Mouse (Mus musculus): Measurements from ENCODE around the gene Cntd1. TPM values are rescaled to one million over a fixed set of nuclear protein-coding genes. Genes with fewer than 3 reads are reported as not detected.

Gene Cntd1
- polyA plus RNA-seq, 1 experiment from 2014 or later = 1.3 TPM

DNA sequence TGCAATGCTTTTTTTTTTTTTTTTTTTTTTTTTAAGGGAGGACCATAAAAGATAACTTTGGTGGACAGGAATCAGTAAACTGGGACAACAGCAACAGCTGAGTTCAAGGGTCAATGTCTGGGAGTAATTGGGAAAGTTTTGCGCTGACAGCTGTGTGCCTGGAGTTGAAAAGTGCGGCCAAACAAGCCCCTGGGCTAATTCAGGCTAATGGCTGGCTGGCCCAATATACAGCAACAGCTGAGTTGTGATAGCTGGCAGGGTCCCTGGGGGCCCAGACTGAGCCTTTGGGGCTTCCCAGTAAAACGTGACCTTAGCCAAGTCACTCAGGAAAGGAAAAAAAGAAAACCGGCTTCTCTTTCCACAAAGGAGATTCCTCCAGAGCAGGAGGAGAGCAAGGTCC is 33.7 kb upstream of the Cntd1 start:
- Histone ChIP-seq H3K27me3 (replicated peaks; ENCODE audit: low read depth, poor library complexity, severe bottlenecking) (peaks cover 46% of the 10 kb centered on the region), H3K27ac (replicated peaks) (peak overlapping the region; percentile 88), H3K4me1 (peaks cover 50% of the 10 kb centered on the region), H3K4me3 (peak overlapping the region; percentile 82), H3K36me3 (replicated peaks) (no peaks in the 10 kb centered on the region), H3K9me3 (no peaks in the 10 kb centered on the region)
- 18% methylated on average over 4 of the region's 4 CpGs for WGBS
- DNase-seq (ENCODE audit: low spot score) = peak; percentile 83

DNA sequence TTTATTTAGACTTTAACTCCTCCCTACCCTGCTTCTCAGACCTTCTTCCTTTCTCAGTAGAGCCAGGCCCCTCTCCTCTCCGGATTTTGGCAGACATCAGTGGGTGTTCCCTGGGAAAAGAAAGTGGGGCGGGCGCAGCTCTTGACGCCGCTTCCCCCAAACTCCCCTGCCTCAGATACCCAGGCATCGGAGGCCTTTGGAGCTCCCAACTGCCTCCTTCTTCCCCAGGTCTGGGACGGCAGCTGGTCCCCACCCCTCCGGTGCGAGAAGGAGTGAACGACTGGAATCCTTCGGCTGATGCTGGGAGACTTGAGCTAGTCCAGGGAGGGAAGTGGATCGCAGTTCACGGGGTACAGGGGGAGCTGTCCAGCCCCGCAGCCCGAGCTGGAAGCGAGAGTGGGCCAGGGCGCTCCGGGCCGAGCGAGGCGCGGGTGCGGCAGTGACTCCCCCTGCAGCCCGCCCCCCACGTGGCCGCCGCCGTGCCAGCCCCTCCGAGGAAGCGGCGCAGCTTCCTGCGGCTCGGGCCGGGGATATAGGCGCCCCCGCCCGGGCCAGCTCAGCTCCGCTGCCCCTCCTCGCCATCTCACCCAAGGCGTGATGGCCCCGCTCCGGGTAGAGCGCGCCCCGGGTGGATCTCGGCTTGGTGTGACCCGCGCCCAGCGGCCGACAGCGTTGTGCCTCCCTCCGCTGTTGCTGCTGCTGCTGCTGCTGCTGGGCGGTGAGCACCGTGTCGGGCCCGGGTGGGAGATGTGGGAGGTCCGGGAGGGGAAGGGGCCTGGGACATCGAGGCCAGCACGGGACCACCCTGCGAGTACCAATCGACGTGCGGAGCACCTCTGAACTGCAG is 32.7 kb upstream of the Cntd1 start, which contains the start of gene Ramp2:
TSS of gene Ramp2 (plus strand) at position 174 of the 847 bp plus-strand sequence.
- peak; percentile 75 for DNase-seq (ENCODE audit: low spot score)
- no peaks in the 10 kb centered on the region for H3K36me3 ChIP-seq (replicated peaks)
- WGBS = under 1% methylated on average over 63 of the region's 63 CpGs
- H3K27ac ChIP-seq (replicated peaks) = peak within 1 kb of the TSS; percentile 88
- peaks cover 46% of the 10 kb centered on the region for H3K27me3 ChIP-seq (replicated peaks; ENCODE audit: low read depth, poor library complexity, severe bottlenecking)
- H3K4me3 ChIP-seq = peak within 1 kb of the TSS; percentile 82
- H3K9me3 ChIP-seq = no peaks in the 10 kb centered on the region
- H3K4me1 ChIP-seq = peaks cover 50% of the 10 kb centered on the region

DNA sequence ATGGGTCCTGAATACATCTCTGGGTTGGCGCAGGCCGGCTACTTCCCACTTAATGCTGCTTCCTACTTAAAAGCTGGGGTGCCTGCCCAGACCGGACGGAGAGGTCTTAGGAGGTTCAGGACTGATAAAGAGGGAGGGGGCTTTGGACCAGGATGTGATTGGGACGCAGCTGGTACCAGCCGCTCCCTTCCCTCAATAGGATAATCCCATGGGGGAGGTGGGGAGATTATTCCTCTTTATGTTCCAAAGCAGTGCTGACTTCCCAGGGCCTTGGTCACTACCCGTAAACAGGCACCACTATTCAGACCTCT is 32.2 kb upstream of the Cntd1 start:
- Histone ChIP-seq H3K9me3 (no peaks in the 10 kb centered on the region), H3K36me3 (replicated peaks) (no peaks in the 10 kb centered on the region), H3K27me3 (replicated peaks; ENCODE audit: low read depth, poor library complexity, severe bottlenecking) (peaks cover 46% of the 10 kb centered on the region), H3K27ac (replicated peaks) (peak overlapping the region; percentile 88), H3K4me1 (peaks cover 50% of the 10 kb centered on the region), H3K4me3 (peak overlapping the region; percentile 82)
- no peak for DNase-seq (ENCODE audit: low spot score)
- WGBS = 5% methylated on average over 7 of the region's 7 CpGs

DNA sequence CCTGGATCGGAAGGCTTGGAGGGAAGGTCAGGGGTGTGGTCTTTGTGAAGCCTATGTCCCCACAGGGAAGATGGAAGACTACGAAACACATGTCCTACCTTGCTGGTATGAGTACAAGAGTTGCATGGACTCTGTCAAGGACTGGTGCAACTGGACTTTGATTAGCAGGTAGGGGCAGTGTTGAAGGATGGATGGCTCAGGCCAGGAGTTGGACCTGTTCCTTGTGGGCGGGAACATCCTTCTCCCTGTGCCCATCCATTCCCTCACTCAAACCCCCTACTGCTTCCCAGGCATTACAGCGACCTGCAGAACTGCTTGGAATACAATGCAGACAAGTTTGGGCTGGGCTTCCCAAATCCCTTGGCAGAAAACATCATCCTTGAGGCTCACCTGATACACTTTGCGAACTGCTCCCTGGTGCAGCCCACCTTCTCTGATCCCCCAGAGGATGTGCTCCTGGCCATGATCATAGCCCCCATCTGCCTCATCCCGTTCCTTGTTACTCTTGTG is 31.2 kb upstream of the Cntd1 start:
- WGBS = 80% methylated on average over 6 of the region's 6 CpGs
- no peak for DNase-seq (ENCODE audit: low spot score)
- Histone ChIP-seq H3K9me3 (no peaks in the 10 kb centered on the region), H3K27ac (replicated peaks) (peak overlapping the region; percentile 20; the same call in 1 of the 2 replicates), H3K27me3 (replicated peaks; ENCODE audit: low read depth, poor library complexity, severe bottlenecking) (peaks cover 46% of the 10 kb centered on the region), H3K4me1 (peaks cover 48% of the 10 kb centered on the region), H3K36me3 (replicated peaks) (no peaks in the 10 kb centered on the region), H3K4me3 (peak overlapping the region; percentile 82)

DNA sequence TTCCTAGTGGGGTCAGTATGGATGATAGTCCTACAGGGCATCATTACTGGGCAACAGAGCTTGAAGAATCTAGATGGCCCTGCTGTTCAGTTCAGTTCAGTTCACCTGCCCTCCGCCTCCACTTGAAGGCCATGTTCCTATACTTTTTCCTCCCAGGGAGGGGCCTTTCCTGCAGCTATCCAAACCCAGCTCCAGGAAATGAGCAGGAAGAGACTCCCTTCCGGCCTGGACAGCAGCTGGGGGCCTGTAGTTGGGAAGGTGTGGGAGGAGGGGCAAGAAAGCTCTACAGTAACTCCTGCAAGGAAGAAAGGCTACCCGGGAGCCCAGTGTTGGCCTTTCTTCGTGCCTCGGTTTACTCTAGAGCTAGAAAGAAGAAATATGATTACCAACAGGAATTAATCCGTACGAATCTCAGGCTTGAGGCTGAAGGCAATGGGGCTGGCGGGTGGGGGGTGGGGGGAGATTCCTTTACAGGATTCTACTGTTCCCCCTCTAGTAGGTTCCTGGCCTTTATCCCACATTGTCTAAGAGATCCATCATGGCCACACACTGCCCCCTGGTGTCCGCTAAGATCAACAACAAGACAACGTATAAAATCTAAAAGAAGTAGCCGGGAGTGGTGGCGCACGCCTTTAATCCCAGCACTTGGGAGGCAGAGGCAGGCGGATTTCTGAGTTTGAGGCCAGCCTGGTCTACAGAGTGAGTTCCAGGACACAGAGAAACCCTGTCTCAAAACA is 30.4 kb upstream of the Cntd1 start:
- WGBS = 34% methylated on average over 14 of the region's 14 CpGs
- DNase-seq (ENCODE audit: low spot score) = peak; percentile 70

GRCm38 (mm10) chr11:101251031-101251430 is 27.8 kb upstream of the Cntd1 start:
- Histone ChIP-seq H3K9me3 (no peaks in the 10 kb centered on the region), H3K27me3 (replicated peaks; ENCODE audit: low read depth, poor library complexity, severe bottlenecking) (peaks cover 24% of the 10 kb centered on the region), H3K4me1 (peaks cover 43% of the 10 kb centered on the region), H3K4me3 (no peak overlapping the region), H3K36me3 (replicated peaks) (peaks cover 4% of the 10 kb centered on the region), H3K27ac (replicated peaks) (no peak overlapping the region)
- no peak for DNase-seq (ENCODE audit: low spot score)
- WGBS = 79% methylated on average over 2 of the region's 2 CpGs

More for the DNA sequence above, 30.4 kb upstream of the Cntd1 start:
- H3K9me3 ChIP-seq = no peaks in the 10 kb centered on the region
- H3K27me3 ChIP-seq (replicated peaks; ENCODE audit: low read depth, poor library complexity, severe bottlenecking) = peaks cover 46% of the 10 kb centered on the region
- H3K36me3 ChIP-seq (replicated peaks) = no peaks in the 10 kb centered on the region
- H3K4me3 ChIP-seq = peak overlapping the region; percentile 9; the same call in 1 of the 2 replicates
- no peak overlapping the region; the same call in 1 of the 2 replicates for H3K27ac ChIP-seq (replicated peaks)
- H3K4me1 ChIP-seq = peaks cover 54% of the 10 kb centered on the region

- peaks cover 25% of the 10 kb centered on the region for H3K4me1 ChIP-seq
- H3K4me3 ChIP-seq = peak overlapping the region; percentile 95
- 16% methylated on average over 7 of the region's 7 CpGs for WGBS
- no peak for DNase-seq (ENCODE audit: low spot score)
- H3K9me3 ChIP-seq = no peaks in the 10 kb centered on the region
- peaks cover 5% of the 10 kb centered on the region for H3K27me3 ChIP-seq (replicated peaks; ENCODE audit: low read depth, poor library complexity, severe bottlenecking)
- peak overlapping the region; percentile 95 for H3K27ac ChIP-seq (replicated peaks)
- H3K36me3 ChIP-seq (replicated peaks) = peaks cover 21% of the 10 kb centered on the region
Observed at GRCm38 (mm10) chr11:101252941-101253340, 25.9 kb upstream of the Cntd1 start.

GRCm38 (mm10) chr11:101253613-101254389 is 25.0 kb upstream of the Cntd1 start, which contains the start of gene Vps25:
Vps25 (plus strand) TSS chr11:101253707.
- 0 out of 2 replicates have a peak, but pooled peaks cover 3% of the 10 kb centered on the region for H3K27me3 ChIP-seq (replicated peaks; ENCODE audit: low read depth, poor library complexity, severe bottlenecking)
- WGBS = under 1% methylated on average over 40 of the region's 40 CpGs
- H3K9me3 ChIP-seq = no peaks in the 10 kb centered on the region
- DNase-seq (ENCODE audit: low spot score) = peak; percentile 88
- peak within 1 kb of the TSS; percentile 95 for H3K27ac ChIP-seq (replicated peaks)
- H3K36me3 ChIP-seq (replicated peaks) = peaks cover 30% of the 10 kb centered on the region
- H3K4me3 ChIP-seq = peak within 1 kb of the TSS; percentile 95
- peaks cover 24% of the 10 kb centered on the region for H3K4me1 ChIP-seq

DNA sequence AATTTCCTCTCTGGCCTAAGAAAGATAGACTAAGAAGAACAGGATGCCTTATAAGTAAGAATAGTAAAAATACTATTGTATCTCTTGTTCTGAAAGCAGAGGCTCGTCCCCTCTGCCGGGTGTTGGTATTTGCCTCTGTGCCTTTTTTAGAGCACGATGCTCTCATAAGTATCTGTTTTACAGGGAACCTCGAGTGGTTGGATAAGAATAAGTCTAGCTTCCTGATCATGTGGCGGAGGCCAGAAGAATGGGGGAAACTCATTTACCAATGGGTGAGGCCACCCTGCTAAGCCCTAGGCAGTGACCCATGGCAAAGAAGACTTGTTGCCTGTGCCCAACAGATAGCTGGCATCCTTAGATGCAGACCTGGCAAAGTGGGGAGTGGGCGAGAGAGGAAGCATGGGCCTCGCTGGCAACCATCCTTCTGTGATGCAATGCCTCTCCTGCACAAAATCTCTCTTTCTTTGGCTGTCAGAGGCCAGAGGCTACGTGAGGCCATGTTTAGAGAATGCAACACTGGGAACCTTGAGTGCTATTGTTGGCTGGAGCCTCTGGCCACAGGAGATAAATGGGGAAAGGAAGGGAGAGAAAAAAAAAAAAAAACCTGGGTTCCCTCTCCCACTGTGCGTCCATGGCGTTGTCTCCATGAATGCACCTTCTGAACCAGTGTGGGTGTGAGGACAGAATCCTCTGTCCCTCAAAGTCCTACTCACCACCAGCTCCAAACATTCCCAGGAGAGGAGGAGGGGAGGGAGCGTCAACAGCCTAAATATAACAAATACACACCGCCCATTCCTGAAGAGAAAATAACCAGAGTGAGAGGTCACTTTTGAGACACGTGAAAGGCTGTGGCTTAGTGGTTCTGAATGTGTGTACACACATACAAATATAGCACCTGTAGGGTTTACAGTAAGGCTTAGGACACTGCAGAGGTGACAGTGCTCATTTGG is 22.7 kb upstream of the Cntd1 start:
- WGBS = 92% methylated on average over 13 of the region's 13 CpGs

GRCm38 (mm10) chr11:101259261-101259712 is 19.5 kb upstream of the Cntd1 start:
- peaks cover 40% of the 10 kb centered on the region for H3K27me3 ChIP-seq (replicated peaks; ENCODE audit: low read depth, poor library complexity, severe bottlenecking)
- peak overlapping the region; percentile 76 for H3K27ac ChIP-seq (replicated peaks)
- 52% methylated on average over 6 of the region's 6 CpGs for WGBS
- H3K9me3 ChIP-seq = no peaks in the 10 kb centered on the region
- peaks cover 35% of the 10 kb centered on the region for H3K36me3 ChIP-seq (replicated peaks)
- H3K4me1 ChIP-seq = peaks cover 65% of the 10 kb centered on the region
- DNase-seq (ENCODE audit: low spot score) = no peak
- H3K4me3 ChIP-seq = peak overlapping the region; percentile 70

More for the DNA sequence above, 22.7 kb upstream of the Cntd1 start:
- H3K4me1 ChIP-seq = peaks cover 47% of the 10 kb centered on the region
- peaks cover 35% of the 10 kb centered on the region for H3K36me3 ChIP-seq (replicated peaks)
- no peaks in the 10 kb centered on the region for H3K9me3 ChIP-seq
- H3K4me3 ChIP-seq = no peak overlapping the region
- no peak for DNase-seq (ENCODE audit: low spot score)
- no peak overlapping the region for H3K27ac ChIP-seq (replicated peaks)
- H3K27me3 ChIP-seq (replicated peaks; ENCODE audit: low read depth, poor library complexity, severe bottlenecking) = peaks cover 8% of the 10 kb centered on the region

Data from embryonic facial prominence, embryonic 10.5 days (tissue).